Mouse (Mus musculus): ENCODE data around the gene Ddx6.

DNA sequence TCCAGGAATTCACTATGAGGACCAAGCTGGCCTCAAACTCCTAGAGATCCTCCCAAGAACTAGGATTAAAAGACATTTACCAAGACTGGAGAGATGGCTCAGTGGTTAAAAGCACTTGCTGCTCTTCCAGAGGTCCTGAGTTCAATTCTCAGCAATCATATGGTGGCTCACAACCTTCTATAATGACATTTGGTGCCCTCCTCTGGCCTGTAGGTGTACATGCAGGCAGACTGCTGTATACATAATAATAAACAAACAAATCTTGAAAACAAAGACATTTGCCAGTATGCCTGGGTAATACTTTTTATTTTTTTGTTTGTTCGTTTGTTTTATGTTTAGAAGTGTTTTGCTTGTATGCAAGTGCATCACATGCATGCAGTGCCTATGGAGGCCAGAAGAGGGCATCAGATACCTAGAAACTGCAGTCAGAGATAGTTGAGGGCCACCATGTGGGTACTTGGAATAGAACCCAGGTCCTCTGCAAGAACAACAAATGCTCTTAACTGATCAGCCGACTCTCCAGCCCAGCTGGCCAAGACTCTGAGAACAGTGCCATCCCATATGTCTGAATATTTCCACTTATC, 73.7 kb downstream of the Ddx6 start:
- no peak for TF ChIP-seq CTCF (IDR thresholded peaks at IDR 0.05; ENCODE audit: borderline replicate concordance, insufficient read depth, low read depth, low read length)
- no peak for TF ChIP-seq POLR2A (IDR thresholded peaks at IDR 0.05; ENCODE audit: borderline replicate concordance, insufficient read depth, low read length)

Data from cerebellum, adult 2 months (tissue).